Mouse (Mus musculus) midbrain, embryonic 12.5 days (tissue): ENCODE measurements around the gene Oprm1. TPM values are rescaled to one million over a fixed set of nuclear protein-coding genes. Genes with fewer than 3 reads are reported as not detected.
A peak's percentile ranks its signal among the peaks of the same experiment; 100 is the strongest.

Source experiments
- ATAC-seq: fragments of 200-750 bp; cut with Nextera tagmentation; 2 replicates; pipeline ENCODE4 v1.8.0; 2017; ENCODE audit warnings: low read depth, moderate TSS enrichment, moderate library complexity; ENCODE audit not compliant: low FRiP score
- H3K27ac ChIP-seq: fragments of 300-500 bp; sonication (generic); replicated peaks from 2 replicates; pipeline ENCODE4 v1.5.1; 2016; ENCODE audit warnings: mild to moderate bottlenecking
- H3K27me3 ChIP-seq: fragments of 300-500 bp; sonication (generic); 2 replicates; pipeline ENCODE4 v1.6.1; 2016; ENCODE audit warnings: mild to moderate bottlenecking
- H3K36me3 ChIP-seq: fragments of 300-500 bp; sonication (generic); 2 replicates; pipeline ENCODE4 v1.6.1; 2016
- H3K4me1 ChIP-seq: fragments of 300-500 bp; sonication (generic); 2 replicates; pipeline ENCODE4 v1.6.1; 2016
- H3K4me2 ChIP-seq: fragments of 300-500 bp; sonication (generic); replicated peaks from 2 replicates; pipeline ENCODE4 v1.6.1; 2016; ENCODE audit warnings: mild to moderate bottlenecking, moderate library complexity
- H3K4me3 ChIP-seq: fragments of 300-500 bp; sonication (generic); 2 replicates; pipeline ENCODE4 v1.5.1; 2016; ENCODE audit warnings: mild to moderate bottlenecking
- H3K9ac ChIP-seq: fragments of 300-500 bp; sonication (generic); replicated peaks from 2 replicates; pipeline ENCODE4 v1.6.1; 2016; ENCODE audit warnings: mild to moderate bottlenecking, moderate library complexity
- H3K9me3 ChIP-seq: fragments of 300-500 bp; sonication (generic); 2 replicates; pipeline ENCODE4 v1.6.1; 2016; ENCODE audit warnings: mild to moderate bottlenecking
- WGBS: fragments of 180-500 bp; shearing (Covaris S2); methylation state at CpG from one replicate; pipeline ENCODE4 v1.1.7; 2016; 5-methylcytosine and 5-hydroxymethylcytosine counted together
- polyA plus RNA-seq: library from polyadenylated mRNA; unstranded; fragments of >200 nt; fragmentation: Nextera tagmentation; extraction: Ambion mirVana; gene quantifications from 2 replicates; pipeline ENCODE4 v1.2.1, GENCODE M21; 2016

Oprm1 gene
- polyA plus RNA-seq, 1 experiment from 2014 or later = 0.26 TPM

DNA sequence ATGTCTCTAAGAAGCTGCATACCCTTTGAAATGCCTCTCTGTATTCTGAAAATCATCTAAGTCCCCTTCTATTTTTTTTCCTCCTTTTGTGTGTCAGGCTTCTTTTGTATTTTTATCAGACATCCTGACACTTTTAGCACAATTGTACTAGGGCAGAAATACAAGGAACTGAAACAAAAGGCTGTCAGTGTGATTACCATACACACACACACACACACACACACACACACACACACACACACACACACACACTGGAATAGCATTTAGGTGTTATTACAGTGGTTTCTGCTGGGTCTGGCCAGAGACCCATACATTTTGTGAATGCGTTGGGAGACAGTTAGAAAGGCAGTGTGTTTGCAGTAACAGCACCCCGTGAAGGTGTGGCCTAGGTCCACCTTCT lies 275.2 kb downstream of the Oprm1 start:
- Histone ChIP-seq H3K27ac (no peak overlapping the region), H3K9me3 (no peaks in the 10 kb centered on the region), H3K4me3 (no peak overlapping the region), H3K36me3 (no peaks in the 10 kb centered on the region), H3K27me3 (no peaks in the 10 kb centered on the region), H3K4me1 (no peaks in the 10 kb centered on the region), H3K9ac (no peak overlapping the region), H3K4me2 (no peak overlapping the region)
- no peak for ATAC-seq
- WGBS = 91% methylated on average over 2 of the region's 2 CpGs

DNA sequence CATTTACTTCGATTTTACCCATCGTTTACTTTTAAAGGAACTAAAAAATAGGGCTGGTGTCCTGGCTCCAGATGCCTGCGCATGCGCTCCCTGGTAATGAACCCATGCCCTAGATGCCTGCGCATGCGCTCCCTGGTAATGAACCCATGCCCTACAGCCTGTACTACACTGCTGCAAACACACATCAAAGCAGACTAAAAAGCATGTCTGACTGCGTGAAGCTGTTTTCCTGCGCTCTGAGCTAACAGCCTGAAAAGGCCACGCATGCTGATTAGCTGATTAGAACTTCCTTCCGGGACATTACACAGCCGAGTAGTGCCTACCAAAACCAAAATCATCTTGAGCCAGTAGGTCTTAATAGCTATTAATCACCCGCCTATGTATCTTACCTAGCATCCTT lies 277.2 kb downstream of the Oprm1 start:
- no peak for ATAC-seq
- Histone ChIP-seq H3K9ac (no peak overlapping the region), H3K4me3 (no peak overlapping the region)

DNA sequence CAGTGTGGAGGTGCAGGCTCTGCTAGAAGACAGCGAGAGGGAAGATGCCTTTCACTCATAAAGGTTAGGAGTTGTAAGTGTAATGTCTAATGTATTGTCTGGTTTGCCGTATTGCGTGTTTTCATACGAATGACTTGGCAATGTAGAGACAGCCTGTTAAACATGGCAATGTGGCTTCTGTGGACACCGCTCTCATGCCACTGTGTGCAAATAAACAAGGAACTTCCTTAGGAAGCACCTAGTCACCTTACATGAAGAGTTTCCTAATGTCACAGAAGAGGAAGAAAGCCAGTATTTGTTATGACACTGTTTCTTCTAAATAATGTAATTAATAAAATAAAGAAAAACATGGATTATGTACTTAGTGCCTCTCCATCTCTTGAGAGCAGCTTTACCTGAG lies 278.9 kb downstream of the Oprm1 start:
- Histone ChIP-seq H3K36me3 (no peaks in the 10 kb centered on the region), H3K4me3 (no peak overlapping the region), H3K4me1 (no peaks in the 10 kb centered on the region), H3K27me3 (no peaks in the 10 kb centered on the region), H3K9me3 (no peaks in the 10 kb centered on the region), H3K9ac (no peak overlapping the region), H3K27ac (no peak overlapping the region), H3K4me2 (no peak overlapping the region)
- 91% methylated on average over 5 of the region's 5 CpGs for WGBS
- ATAC-seq = no peak

More for the DNA sequence above, 277.2 kb downstream of the Oprm1 start:
- Histone ChIP-seq H3K27ac (no peak overlapping the region), H3K4me1 (no peaks in the 10 kb centered on the region), H3K9me3 (no peaks in the 10 kb centered on the region), H3K27me3 (no peaks in the 10 kb centered on the region), H3K4me2 (no peak overlapping the region), H3K36me3 (no peaks in the 10 kb centered on the region)
- 76% methylated on average over 12 of the region's 12 CpGs for WGBS

DNA sequence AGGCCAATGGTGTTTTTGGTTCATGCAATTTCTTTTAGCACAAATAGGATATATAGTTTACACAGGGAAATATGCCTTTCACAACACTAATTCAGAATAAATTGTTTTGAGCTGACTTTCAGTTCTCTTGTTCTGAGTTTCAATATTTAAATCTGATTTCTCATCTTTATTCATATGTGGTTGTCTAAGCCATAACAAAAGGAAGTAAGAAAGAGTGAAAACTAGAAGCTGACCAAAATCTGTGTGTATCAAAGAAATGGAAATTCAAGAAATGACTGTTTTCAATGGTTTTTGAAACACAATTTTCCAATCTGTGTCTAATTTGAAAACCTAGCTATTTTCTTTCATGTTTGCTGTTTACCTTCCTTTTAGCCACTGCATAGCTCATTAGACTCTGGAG lies 282.7 kb downstream of the Oprm1 start:
- H3K4me1 ChIP-seq = no peaks in the 10 kb centered on the region
- ATAC-seq = no peak
- H3K36me3 ChIP-seq = no peaks in the 10 kb centered on the region
- no peaks in the 10 kb centered on the region for H3K9me3 ChIP-seq
- H3K9ac ChIP-seq = no peak overlapping the region
- H3K27ac ChIP-seq = no peak overlapping the region
- no peaks in the 10 kb centered on the region for H3K27me3 ChIP-seq
- no peak overlapping the region for H3K4me2 ChIP-seq
- no peak overlapping the region for H3K4me3 ChIP-seq

DNA sequence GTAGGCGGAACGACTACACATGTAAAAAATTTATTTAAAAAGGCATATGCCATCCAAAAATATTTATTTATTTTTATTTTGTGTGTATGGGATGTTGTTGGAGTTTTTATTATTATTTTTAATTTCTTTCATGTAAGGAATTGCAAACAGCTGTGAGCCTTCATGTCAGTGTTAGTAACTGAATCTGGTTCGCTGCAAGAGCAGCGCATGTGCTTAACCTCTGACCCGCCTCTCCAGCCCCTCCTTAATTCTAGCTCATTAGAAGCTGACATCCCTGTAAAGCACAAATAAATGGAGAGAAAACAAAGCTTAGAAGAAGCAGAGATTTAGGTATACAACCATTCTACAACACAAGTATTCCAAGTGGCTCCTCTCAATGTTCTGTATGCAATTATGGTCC lies 285.6 kb downstream of the Oprm1 start:
- Histone ChIP-seq H3K9me3 (no peaks in the 10 kb centered on the region), H3K9ac (no peak overlapping the region), H3K4me1 (no peaks in the 10 kb centered on the region), H3K36me3 (no peaks in the 10 kb centered on the region), H3K4me2 (no peak overlapping the region), H3K27ac (no peak overlapping the region), H3K4me3 (no peak overlapping the region), H3K27me3 (no peaks in the 10 kb centered on the region)
- 66% methylated on average over 5 of the region's 5 CpGs for WGBS
- no peak for ATAC-seq

DNA sequence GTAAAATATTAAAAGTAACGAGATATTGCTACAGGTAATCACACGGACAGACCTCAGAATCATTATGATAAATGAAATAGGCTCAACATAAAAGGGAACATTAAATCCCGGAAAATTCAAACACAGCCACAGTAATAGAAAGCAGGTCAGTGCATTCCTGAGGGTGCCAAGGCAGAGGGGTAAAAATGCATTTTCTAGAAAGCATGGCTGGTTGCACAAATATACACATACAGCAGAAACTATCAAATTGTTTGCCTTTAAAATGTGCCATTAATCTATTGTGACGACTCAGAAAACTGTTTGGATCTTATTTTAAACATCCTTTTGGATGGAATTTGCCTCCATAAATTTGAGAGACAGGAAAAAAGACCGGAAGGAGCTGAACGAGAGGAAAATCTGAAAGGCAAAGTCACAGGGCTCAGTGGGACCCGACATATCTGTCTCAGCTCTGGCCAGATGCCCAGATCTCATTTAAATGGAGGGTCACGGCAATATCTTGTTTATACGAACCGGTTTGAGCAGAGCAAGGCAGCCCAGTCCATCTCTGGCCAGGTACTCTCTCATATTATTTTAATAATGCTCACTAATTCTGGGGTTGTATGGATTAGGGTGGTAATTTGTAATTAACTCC lies 289.1 kb downstream of the Oprm1 start:
- H3K4me1 ChIP-seq = peaks cover 3% of the 10 kb centered on the region
- 77% methylated on average over 10 of the region's 10 CpGs for WGBS
- no peaks in the 10 kb centered on the region for H3K9me3 ChIP-seq
- no peak overlapping the region for H3K27ac ChIP-seq
- ATAC-seq = no peak
- H3K4me3 ChIP-seq = no peak overlapping the region
- H3K9ac ChIP-seq = no peak overlapping the region
- no peaks in the 10 kb centered on the region for H3K27me3 ChIP-seq
- H3K36me3 ChIP-seq = no peaks in the 10 kb centered on the region
- no peak overlapping the region for H3K4me2 ChIP-seq

DNA sequence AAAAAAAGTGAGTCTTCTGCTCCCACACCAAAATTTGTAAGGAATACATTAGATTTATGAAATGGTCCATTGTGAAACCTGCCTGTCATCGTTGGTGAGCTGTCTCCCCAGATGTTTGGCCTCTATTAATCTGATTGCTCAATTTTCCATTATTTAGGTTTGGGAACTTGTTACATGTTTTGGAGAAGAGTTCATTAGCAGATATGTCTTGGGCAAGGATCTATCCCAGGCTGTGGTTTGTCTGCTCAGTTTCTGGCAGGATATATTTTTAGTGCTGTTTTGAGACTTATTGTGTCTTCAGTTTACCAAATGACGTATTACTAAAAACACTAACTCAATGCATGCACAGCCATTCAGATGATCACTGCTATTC lies 289.6 kb downstream of the Oprm1 start:
- Histone ChIP-seq H3K9ac (no peak overlapping the region), H3K4me1 (peaks cover 8% of the 10 kb centered on the region), H3K9me3 (no peaks in the 10 kb centered on the region), H3K27me3 (no peaks in the 10 kb centered on the region), H3K27ac (no peak overlapping the region), H3K4me2 (no peak overlapping the region), H3K4me3 (no peak overlapping the region), H3K36me3 (no peaks in the 10 kb centered on the region)
- ATAC-seq = no peak
- 93% methylated on average over 2 of the region's 2 CpGs for WGBS

DNA sequence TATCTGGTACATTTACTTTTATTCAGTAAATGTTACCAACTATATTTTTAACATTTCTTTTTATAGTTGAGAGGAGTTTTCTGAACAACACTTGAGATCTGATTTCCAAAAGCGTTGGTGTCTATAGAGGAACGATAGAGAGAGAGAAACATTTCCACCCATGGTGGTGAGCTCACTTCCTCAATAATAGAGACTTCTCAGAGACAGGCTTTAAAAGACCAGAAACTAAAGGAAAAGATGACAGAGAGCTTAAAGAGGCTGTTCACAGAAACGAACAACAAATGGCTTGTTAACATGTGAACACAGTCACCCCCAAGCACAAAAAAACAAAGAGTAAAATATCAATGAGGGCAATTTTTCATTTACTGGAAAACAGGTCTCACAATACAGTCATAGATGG lies 291.6 kb downstream of the Oprm1 start:
- H3K27ac ChIP-seq = no peak overlapping the region
- H3K27me3 ChIP-seq = no peaks in the 10 kb centered on the region
- WGBS = 79% methylated on average over 3 of the region's 3 CpGs
- H3K4me3 ChIP-seq = no peak overlapping the region
- ATAC-seq = no peak
- H3K36me3 ChIP-seq = no peaks in the 10 kb centered on the region
- H3K4me2 ChIP-seq = no peak overlapping the region
- H3K9me3 ChIP-seq = no peaks in the 10 kb centered on the region
- no peak overlapping the region for H3K9ac ChIP-seq
- peaks cover 10% of the 10 kb centered on the region for H3K4me1 ChIP-seq

DNA sequence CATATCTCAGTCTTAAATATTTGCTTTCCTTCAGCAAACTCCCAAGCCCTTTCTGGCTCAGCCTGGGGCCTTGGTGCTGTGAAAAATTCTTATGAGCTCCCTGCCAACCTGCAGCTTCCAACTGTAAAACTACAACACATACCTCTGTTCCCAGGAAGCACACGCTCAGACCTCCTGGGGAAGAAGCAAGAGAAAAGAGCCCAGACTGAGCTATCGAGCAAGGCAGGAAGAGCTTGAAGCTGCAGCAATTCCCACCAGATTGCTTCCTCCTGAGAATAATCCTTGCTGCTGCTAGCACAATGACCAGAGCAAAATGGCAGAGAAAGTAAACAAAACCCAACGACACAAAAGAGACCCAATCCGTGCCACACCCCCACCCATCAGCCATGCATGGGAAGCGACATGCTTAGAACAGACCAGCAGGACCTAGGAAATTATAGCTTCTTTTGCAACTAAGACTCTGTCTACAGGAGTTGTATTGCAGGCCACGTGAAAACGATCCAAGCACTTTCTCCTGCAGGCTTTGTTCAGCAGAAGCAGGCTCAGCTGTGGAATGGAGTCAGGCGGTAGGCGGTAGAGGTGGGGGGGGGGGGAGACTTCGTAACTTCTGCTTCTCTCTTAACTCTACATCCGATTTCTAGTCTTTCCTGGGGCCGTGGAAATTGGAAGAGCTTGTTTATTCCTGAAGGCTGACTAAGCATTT lies 294.2 kb downstream of the Oprm1 start, which contains the start of gene Ipcef1:
Ipcef1 (minus strand) TSS at position 164 of the 703 bp plus-strand sequence.
- Histone ChIP-seq H3K4me2 (peak within 1 kb of the TSS; percentile 32), H3K27ac (0 out of 2 replicates have a peak within 1 kb of the TSS, but pooled peaks have one; percentile 54), H3K4me3 (no peak within 1 kb of the TSS), H3K27me3 (no peaks in the 10 kb centered on the region), H3K4me1 (peaks cover 10% of the 10 kb centered on the region), H3K36me3 (no peaks in the 10 kb centered on the region), H3K9ac (peak within 1 kb of the TSS; percentile 11; the same call in 1 of the 2 replicates), H3K9me3 (no peaks in the 10 kb centered on the region)
- peak; percentile 65 for ATAC-seq
- WGBS = 13% methylated on average over 12 of the region's 12 CpGs

DNA sequence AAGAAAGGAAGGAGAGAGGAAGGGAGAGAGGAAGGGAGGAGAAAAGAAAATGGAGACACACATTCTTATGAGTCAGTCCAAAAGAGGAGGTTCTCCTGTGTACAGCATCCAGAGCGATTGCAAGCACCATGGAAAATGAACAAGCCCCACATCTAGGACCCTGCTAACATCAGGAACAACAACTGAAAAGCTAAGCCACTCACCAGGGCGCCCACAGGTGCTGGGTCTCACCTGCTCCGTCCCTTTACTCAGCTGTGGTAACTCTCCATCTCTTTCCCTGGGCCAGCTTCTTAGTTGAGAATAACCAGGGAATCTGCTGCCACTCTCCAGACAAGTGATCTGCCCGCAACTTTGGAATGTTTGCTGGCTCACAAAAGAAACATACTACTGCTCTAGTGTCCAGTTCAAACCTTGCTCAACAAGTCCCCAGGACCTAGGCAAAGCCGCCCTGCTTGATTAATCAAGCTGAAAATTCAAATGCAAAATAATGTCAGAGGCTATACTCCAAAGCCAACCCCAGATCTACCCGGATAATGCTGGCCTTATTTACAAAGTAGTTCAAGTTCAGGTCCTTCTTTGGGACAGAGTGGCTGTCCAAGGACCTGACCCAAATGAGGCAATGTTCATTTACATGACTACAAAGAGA lies 296.4 kb downstream of the Oprm1 start:
- no peaks in the 10 kb centered on the region for H3K27me3 ChIP-seq
- H3K27ac ChIP-seq = no peak overlapping the region
- H3K4me2 ChIP-seq = no peak overlapping the region
- no peaks in the 10 kb centered on the region for H3K36me3 ChIP-seq
- H3K4me1 ChIP-seq = peaks cover 10% of the 10 kb centered on the region
- WGBS = 69% methylated on average over 6 of the region's 6 CpGs
- H3K4me3 ChIP-seq = no peak overlapping the region
- H3K9me3 ChIP-seq = no peaks in the 10 kb centered on the region
- ATAC-seq = no peak
- no peak overlapping the region for H3K9ac ChIP-seq

DNA sequence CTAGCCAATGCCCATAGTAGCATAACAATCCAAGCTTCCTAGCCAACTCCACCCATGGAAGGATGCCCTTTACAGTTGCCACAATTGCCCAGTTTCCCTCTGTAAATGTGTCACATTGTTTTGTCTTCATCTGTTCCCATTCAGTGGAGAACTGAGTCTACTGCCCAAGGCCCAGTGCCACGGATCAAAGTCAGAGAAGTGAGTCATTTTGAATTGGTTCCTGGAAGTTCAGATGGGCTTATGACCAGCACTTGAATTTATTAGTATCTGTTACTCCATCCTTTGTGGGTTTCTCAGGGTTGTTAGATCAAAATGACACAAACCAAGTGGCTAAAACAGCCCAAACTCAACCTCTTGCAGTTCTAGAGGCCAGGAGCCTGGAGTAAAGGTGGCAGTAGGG lies 299.2 kb downstream of the Oprm1 start:
- Histone ChIP-seq H3K4me2 (no peak overlapping the region), H3K4me1 (peaks cover 5% of the 10 kb centered on the region), H3K4me3 (no peak overlapping the region), H3K27ac (no peak overlapping the region), H3K9ac (no peak overlapping the region), H3K9me3 (no peaks in the 10 kb centered on the region), H3K36me3 (no peaks in the 10 kb centered on the region), H3K27me3 (no peaks in the 10 kb centered on the region)
- ATAC-seq = no peak
- 88% methylated on average over 1 of the region's 1 CpGs for WGBS

DNA sequence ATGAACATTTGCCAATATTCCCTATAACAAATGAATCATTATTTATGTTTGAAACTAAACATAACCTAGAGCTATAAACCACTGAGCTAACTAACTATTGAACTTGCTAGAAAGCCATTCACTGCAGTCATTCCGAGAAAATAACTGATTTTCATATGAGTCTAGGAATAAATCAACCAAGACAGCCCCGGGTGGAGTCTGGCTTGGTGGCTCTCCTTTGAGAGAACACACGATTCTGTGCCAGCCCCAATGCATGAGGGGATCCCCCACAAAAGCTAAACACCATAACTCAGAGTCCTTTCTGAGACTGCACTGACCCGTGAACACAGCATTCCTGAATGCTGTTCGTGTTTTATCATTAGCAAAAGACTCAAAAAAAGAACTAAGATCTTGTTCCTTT lies 302.0 kb downstream of the Oprm1 start:
- H3K4me2 ChIP-seq = no peak overlapping the region
- ATAC-seq = no peak
- H3K4me1 ChIP-seq = no peaks in the 10 kb centered on the region
- no peaks in the 10 kb centered on the region for H3K9me3 ChIP-seq
- no peak overlapping the region for H3K27ac ChIP-seq
- no peaks in the 10 kb centered on the region for H3K27me3 ChIP-seq
- H3K4me3 ChIP-seq = no peak overlapping the region
- H3K36me3 ChIP-seq = no peaks in the 10 kb centered on the region
- 63% methylated on average over 5 of the region's 5 CpGs for WGBS
- H3K9ac ChIP-seq = no peak overlapping the region
